Mouse (Mus musculus) T-helper 2 cell (primary cell): Measurements from ENCODE around the gene Sars.

Source experiments
- in situ Hi-C: fragments of 300-600 bp; cut with MboI, MseI; formaldehyde crosslinking; loops from one replicate; pipeline ENCODE4 v1.15.1; 2025; ENCODE audit warnings: high pct_unique_total_duplicates

Gene Sars

GRCm38 (mm10) chr3:108444698-108445365, at the start of gene Sars:
Gene Sars (minus strand): TSS chr3:108445209.
- in situ Hi-C loops = loop anchor here (10.0 kb wide), 1 partner anchor 1130 kb away; no protein-coding TSS in a partner anchor

- in situ Hi-C loops = no loop called here
Measured at GRCm38 (mm10) chr3:108489968-108490367, 45.0 kb upstream of the Sars start.

- in situ Hi-C loops = no loop called here
Measured at GRCm38 (mm10) chr3:108484749-108485148, 39.7 kb upstream of the Sars start.

- in situ Hi-C loops = no loop called here
Measured at GRCm38 (mm10) chr3:108478800-108479199, 33.8 kb upstream of the Sars start.

- in situ Hi-C loops = no loop called here
Measured at GRCm38 (mm10) chr3:108476761-108477619, 32.0 kb upstream of the Sars start.

- in situ Hi-C loops = no loop called here
Measured at GRCm38 (mm10) chr3:108475496-108475895, 30.5 kb upstream of the Sars start.

GRCm38 (mm10) chr3:108474969-108475368, 30.0 kb upstream of the Sars start:
- in situ Hi-C loops = no loop called here

GRCm38 (mm10) chr3:108467760-108468159, 22.8 kb upstream of the Sars start:
- in situ Hi-C loops = no loop called here

GRCm38 (mm10) chr3:108466425-108466824, 21.4 kb upstream of the Sars start:
- in situ Hi-C loops = no loop called here

GRCm38 (mm10) chr3:108458866-108459265, 13.9 kb upstream of the Sars start:
- in situ Hi-C loops = no loop called here

- in situ Hi-C loops = no loop called here
Measured at GRCm38 (mm10) chr3:108458380-108458779, 13.4 kb upstream of the Sars start.

GRCm38 (mm10) chr3:108454172-108454571, 9.2 kb upstream of the Sars start:
- in situ Hi-C loops = no loop called here

GRCm38 (mm10) chr3:108451969-108452368, 7.0 kb upstream of the Sars start:
- in situ Hi-C loops = no loop called here

GRCm38 (mm10) chr3:108445366-108445705, 327 bp upstream of the Sars start:
- in situ Hi-C loops = loop anchor here (10.0 kb wide), 1 partner anchor 1131 kb away; no protein-coding TSS in a partner anchor

- in situ Hi-C loops = loop anchor here (10.0 kb wide), 1 partner anchor 1129 kb away; no protein-coding TSS in a partner anchor
Measured at GRCm38 (mm10) chr3:108444029-108444428, 980 bp downstream of the Sars start.

GRCm38 (mm10) chr3:108436380-108436714, 8.7 kb downstream of the Sars start:
- in situ Hi-C loops = no loop called here

GRCm38 (mm10) chr3:108435701-108436379, 9.2 kb downstream of the Sars start:
- in situ Hi-C loops = no loop called here

GRCm38 (mm10) chr3:108433881-108434495, 11.0 kb downstream of the Sars start:
- in situ Hi-C loops = no loop called here

- in situ Hi-C loops = no loop called here
Measured at GRCm38 (mm10) chr3:108433188-108433880, 11.7 kb downstream of the Sars start.

- in situ Hi-C loops = no loop called here
Measured at GRCm38 (mm10) chr3:108432542-108433187, 12.3 kb downstream of the Sars start.

- in situ Hi-C loops = no loop called here
Measured at GRCm38 (mm10) chr3:108425624-108426018, 19.4 kb downstream of the Sars start.
